Mouse (Mus musculus) ovary, adult 2 months (tissue): ENCODE results near the gene Olfr469. TPM values are rescaled to one million over a fixed set of nuclear protein-coding genes. Genes with fewer than 3 reads are reported as not detected.

Source experiments
- polyA plus RNA-seq: library from polyadenylated mRNA; depleted of rRNA; stranded (reverse); fragments of >200 nt; gene quantifications from 2 replicates; pipeline ENCODE4 v1.2.3, GENCODE M21; 2012; rRNA removed

The Olfr469 gene
- not detected in 2 replicates for polyA plus RNA-seq

GRCm38 (mm10) chr7:107825441-107825840 is at the start of gene Olfr469:
Gene Olfr469, minus strand, starts transcription at chr7:107825541.

GRCm38 (mm10) chr7:107847390-107847789 is 22.0 kb upstream of the Olfr469 start, which contains the start of gene Olfr470:
Gene Olfr470, minus strand, starts transcription at chr7:107847490.

GRCm38 (mm10) chr7:107811963-107812362 is 13.4 kb downstream of the Olfr469 start, which contains the start of gene Olfr467:
Gene Olfr467, plus strand, starts transcription at chr7:107812263.

GRCm38 (mm10) chr7:107801108-107801507 is 24.2 kb downstream of the Olfr469 start, which contains the start of gene Ovch2:
Gene Ovch2, minus strand, starts transcription at chr7:107801208.

Other genes starting within 250 kb of the Olfr469 start
- 8.7 and 9.2 TPM in 2 replicates for gene Ppfibp2, start 230.3 kb downstream of the Olfr469 start, polyA plus RNA-seq
- gene 5330417H12Rik, start 200.4 kb downstream of the Olfr469 start, polyA plus RNA-seq, result not detected in 2 replicates
- gene Cyb5r2, start 67.5 kb downstream of the Olfr469 start, polyA plus RNA-seq, result 0.14 and 0.15 TPM in 2 replicates
- gene Ovch2, start 24.3 kb downstream of the Olfr469 start, polyA plus RNA-seq, result not detected in 2 replicates
- gene Olfr467, start 13.3 kb downstream of the Olfr469 start, polyA plus RNA-seq, result not detected in 2 replicates
- not detected in 2 replicates for gene Olfr470, start 21.9 kb upstream of the Olfr469 start, polyA plus RNA-seq
- not detected in 2 replicates for gene Olfr472, start 72.4 kb upstream of the Olfr469 start, polyA plus RNA-seq
- gene Olfr473, start 104.9 kb upstream of the Olfr469 start, polyA plus RNA-seq, result not detected in 2 replicates
- not detected in 2 replicates for gene Olfr474, start 129.1 kb upstream of the Olfr469 start, polyA plus RNA-seq
- gene Olfr476, start 139.3 kb upstream of the Olfr469 start, polyA plus RNA-seq, result not detected in 2 replicates
- gene Olfr477, start 161.2 kb upstream of the Olfr469 start, polyA plus RNA-seq, result not detected in 2 replicates
- gene Olfr478, start 208.4 kb upstream of the Olfr469 start, polyA plus RNA-seq, result not detected in 2 replicates
- not detected in 2 replicates for gene Olfr479, start 225.2 kb upstream of the Olfr469 start, polyA plus RNA-seq
- not detected in 2 replicates for gene Olfr480, start 241.8 kb upstream of the Olfr469 start, polyA plus RNA-seq